In genomic region chr3:36532738-36533137, GRCm38 (mm10) we compare ENCODE assay signal across 16 mouse cellular contexts. TPM values are rescaled to one million over a fixed set of nuclear protein-coding genes. Genes with fewer than 3 reads are reported as not detected.
DNase-seq lines count a peak whose midpoint lies in the region; ATAC-seq and TF ChIP-seq lines count a peak whose summit lies in the region.
"Had no signal": no experiment of that assay in that cellular context is flagged by ENCODE, and none has a peak within 500 bp of the region (broad histone marks: within the 10 kb centered on the region; RNA-seq: fewer than 3 reads in every experiment).

No protein-coding gene starts in this region.

- ATAC-seq in kidney, postnatal 0 days (replicated peaks; ENCODE audit: low FRiP score, low read depth): no peak
- peak; percentile 44 for ATAC-seq in intestine, embryonic 15.5 days
- no peak for ATAC-seq in forebrain, embryonic 13.5 days
- ATAC-seq: midbrain, embryonic 16.5 days; Patski had no signal

- no peak overlapping the region for H3K27ac ChIP-seq in kidney, postnatal 0 days
- peak overlapping the region; percentile 53 for H3K27ac ChIP-seq in intestine, embryonic 15.5 days
- H3K27ac ChIP-seq in small intestine, adult 2 months (ENCODE audit: insufficient read depth, low read depth, low read length): peak overlapping the region; percentile 62
- H3K27ac ChIP-seq in forebrain, embryonic 13.5 days: no peak overlapping the region
- H3K27ac ChIP-seq: neural tube, embryonic 13.5 days had no signal

- 52% methylated on average over 7 of the region's 7 CpGs for WGBS in kidney, postnatal 0 days
- WGBS in intestine, embryonic 15.5 days: 29% methylated on average over 7 of the region's 7 CpGs
- WGBS in small intestine, adult 2 months: 12% methylated on average over 7 of the region's 7 CpGs
- 36% methylated on average over 7 of the region's 7 CpGs for WGBS in forebrain, embryonic 13.5 days

- H3K9me3 ChIP-seq in kidney, postnatal 0 days (replicated peaks; ENCODE audit: low read length): no peaks in the 10 kb centered on the region
- no peaks in the 10 kb centered on the region for H3K9me3 ChIP-seq in intestine, embryonic 15.5 days
- no peaks in the 10 kb centered on the region for H3K9me3 ChIP-seq in forebrain, embryonic 13.5 days (replicated peaks)
- H3K9me3 ChIP-seq: neural tube, embryonic 13.5 days had no signal

- H3K9ac ChIP-seq in kidney, postnatal 0 days (ENCODE audit: low read depth, low read length): no peak overlapping the region
- H3K9ac ChIP-seq in intestine, embryonic 15.5 days: no peak overlapping the region
- no peak overlapping the region for H3K9ac ChIP-seq in forebrain, embryonic 13.5 days

- H3K27me3 ChIP-seq in kidney, postnatal 0 days (ENCODE audit: insufficient read depth, low read length): no peaks in the 10 kb centered on the region
- H3K27me3 ChIP-seq in intestine, embryonic 15.5 days (replicated peaks): no peaks in the 10 kb centered on the region
- H3K27me3 ChIP-seq in small intestine, adult 2 months (ENCODE audit: control insufficient read depth, insufficient read depth, low read length): no peaks in the 10 kb centered on the region
- H3K27me3 ChIP-seq in forebrain, embryonic 13.5 days: no peaks in the 10 kb centered on the region; the same call in 1 of the 2 replicates

- H3K4me1 ChIP-seq in kidney, postnatal 0 days (replicated peaks; ENCODE audit: insufficient read depth, low read length): peaks cover 5% of the 10 kb centered on the region; the same call in 1 of the 2 replicates
- peaks cover 9% of the 10 kb centered on the region; the same call in 1 of the 2 replicates for H3K4me1 ChIP-seq in intestine, embryonic 15.5 days (replicated peaks)
- H3K4me1 ChIP-seq in small intestine, adult 2 months (ENCODE audit: control insufficient read depth, insufficient read depth, insufficient read length, low read length): peaks cover 3% of the 10 kb centered on the region; the same call in 1 of the 2 replicates
- H3K4me1 ChIP-seq in forebrain, embryonic 13.5 days: peaks cover 21% of the 10 kb centered on the region

- no peaks in the 10 kb centered on the region for H3K36me3 ChIP-seq in kidney, postnatal 0 days (ENCODE audit: insufficient read depth, low read length)
- H3K36me3 ChIP-seq in intestine, embryonic 15.5 days: no peaks in the 10 kb centered on the region
- no peaks in the 10 kb centered on the region for H3K36me3 ChIP-seq in small intestine, adult 2 months (ENCODE audit: control insufficient read depth, insufficient read depth, low read length)
- no peaks in the 10 kb centered on the region for H3K36me3 ChIP-seq in forebrain, embryonic 13.5 days (ENCODE audit: poor library complexity, severe bottlenecking)
- H3K36me3 ChIP-seq: neural tube, embryonic 13.5 days had no signal

- H3K4me3 ChIP-seq in kidney, postnatal 0 days (replicated peaks; ENCODE audit: low read depth, low read length): no peak overlapping the region
- H3K4me3 ChIP-seq in intestine, embryonic 15.5 days (replicated peaks): no peak overlapping the region
- H3K4me3 ChIP-seq in small intestine, adult 2 months (ENCODE audit: low read depth, low read length): no peak overlapping the region
- no peak overlapping the region for H3K4me3 ChIP-seq in forebrain, embryonic 13.5 days

- DNase-seq in adrenal gland, postnatal 10 days: peak; percentile 8
- no peak for DNase-seq in adrenal gland, postnatal 36 days
- DNase-seq in kidney, postnatal 0 days (ENCODE audit: low spot score): peak; percentile 6
- no peak for DNase-seq in kidney, adult 18-20 months
- DNase-seq in kidney, postnatal 25 days: no peak
- DNase-seq: cerebellum, adult 9-11 months; gastrocnemius, postnatal 25 days; kidney, adult 9 months; right cerebral cortex, adult 18-20 months had no signal

- TF ChIP-seq POLR2A in small intestine, adult 2 months (IDR thresholded peaks at IDR 0.05; ENCODE audit: low read depth, low read length): no peak

- no peak overlapping the region for H3K4me2 ChIP-seq in kidney, postnatal 0 days (ENCODE audit: low read length)
- H3K4me2 ChIP-seq in intestine, embryonic 15.5 days (replicated peaks): peak overlapping the region; percentile 75
- H3K4me2 ChIP-seq in forebrain, embryonic 13.5 days: no peak overlapping the region

- TF ChIP-seq CTCF in kidney, postnatal 0 days (IDR thresholded peaks at IDR 0.05; ENCODE audit: low read depth): no peak
- no peak for TF ChIP-seq CTCF in small intestine, adult 2 months (IDR thresholded peaks at IDR 0.05; ENCODE audit: extremely low read depth, insufficient read length, insufficient replicate concordance, low read depth, low read length)

RNA-seq across cellular contexts. Expression of gene Gm11549, which starts 11.1 kb away (rescaled TPM):
- under 1 TPM; 0.09 to 0.70 TPM for total RNA-seq in adrenal gland, postnatal 10 days (2021)
- not detected for total RNA-seq in adrenal gland, postnatal 36 days (2021)
- polyA plus RNA-seq in kidney, postnatal 0 days (2015; fragmentation: Nextera tagmentation; extraction: Ambion mirVana): not detected in 2 replicates
- 0.33 and 0.44 TPM in 2 replicates for polyA plus RNA-seq in intestine, embryonic 15.5 days (2015; fragmentation: Nextera tagmentation; extraction: Ambion mirVana)
- polyA plus RNA-seq in small intestine, adult 2 months (2012; rRNA removed): 0.09 TPM in 1 of 2 replicates, not detected in the other
- polyA plus RNA-seq in forebrain, embryonic 13.5 days (2015; fragmentation: Nextera tagmentation; extraction: Ambion mirVana): 0.57 and 0.63 TPM in 2 replicates
- total RNA-seq: gastrocnemius, postnatal 25 days; megakaryocyte progenitor cell, adult 5-6 weeks had no signal
- polyA plus RNA-seq: Patski had no signal

RNA-seq across cellular contexts. Expression of gene Exosc9, which starts 19.7 kb away (rescaled TPM):
- 10 to 100 TPM; 31.4 to 32.1 TPM for total RNA-seq in adrenal gland, postnatal 10 days (2021)
- total RNA-seq in adrenal gland, postnatal 36 days (2021): 10 to 100 TPM; 32.9 to 35.3 TPM
- polyA plus RNA-seq in kidney, postnatal 0 days (2015; fragmentation: Nextera tagmentation; extraction: Ambion mirVana): 47.5 and 48.6 TPM in 2 replicates
- 63.6 and 65.1 TPM in 2 replicates for polyA plus RNA-seq in intestine, embryonic 15.5 days (2015; fragmentation: Nextera tagmentation; extraction: Ambion mirVana)
- 2.1 and 3.9 TPM in 2 replicates for polyA plus RNA-seq in small intestine, adult 2 months (2012; rRNA removed)
- polyA plus RNA-seq in forebrain, embryonic 13.5 days (2015; fragmentation: Nextera tagmentation; extraction: Ambion mirVana): 86.9 and 95.8 TPM in 2 replicates

RNA-seq across cellular contexts. Expression of gene Ccna2, which starts 39.2 kb away (rescaled TPM):
- 10 to 100 TPM; 30.3 to 33.2 TPM for total RNA-seq in adrenal gland, postnatal 10 days (2021)
- 1 to 10 TPM; 7.2 to 7.3 TPM for total RNA-seq in adrenal gland, postnatal 36 days (2021)
- polyA plus RNA-seq in kidney, postnatal 0 days (2015; fragmentation: Nextera tagmentation; extraction: Ambion mirVana): 74.9 and 81.3 TPM in 2 replicates
- polyA plus RNA-seq in intestine, embryonic 15.5 days (2015; fragmentation: Nextera tagmentation; extraction: Ambion mirVana): 166 and 179 TPM in 2 replicates
- polyA plus RNA-seq in small intestine, adult 2 months (2012; rRNA removed): 23.9 and 52.2 TPM in 2 replicates
- 182 and 187 TPM in 2 replicates for polyA plus RNA-seq in forebrain, embryonic 13.5 days (2015; fragmentation: Nextera tagmentation; extraction: Ambion mirVana)

RNA-seq across cellular contexts. Expression of gene 1810062G17Rik, which starts 57.0 kb away (rescaled TPM):
- total RNA-seq in adrenal gland, postnatal 10 days (2021): 1 to 10 TPM; 2.6 to 2.7 TPM
- 1 to 10 TPM in 1 of 2 experiments, under 1 TPM in 1; 0.79 to 2.5 TPM for total RNA-seq in adrenal gland, postnatal 36 days (2021)
- 4.8 and 4.9 TPM in 2 replicates for polyA plus RNA-seq in kidney, postnatal 0 days (2015; fragmentation: Nextera tagmentation; extraction: Ambion mirVana)
- 1.8 and 2.2 TPM in 2 replicates for polyA plus RNA-seq in intestine, embryonic 15.5 days (2015; fragmentation: Nextera tagmentation; extraction: Ambion mirVana)
- 0.29 and 0.41 TPM in 2 replicates for polyA plus RNA-seq in small intestine, adult 2 months (2012; rRNA removed)
- 0.18 and 0.39 TPM in 2 replicates for polyA plus RNA-seq in forebrain, embryonic 13.5 days (2015; fragmentation: Nextera tagmentation; extraction: Ambion mirVana)
- total RNA-seq: gastrocnemius, postnatal 25 days had no signal

RNA-seq across cellular contexts. Expression of gene Anxa5, which starts 57.0 kb away (rescaled TPM):
- 100 to 1,000 TPM; 410 to 415 TPM for total RNA-seq in adrenal gland, postnatal 10 days (2021)
- total RNA-seq in adrenal gland, postnatal 36 days (2021): 100 to 1,000 TPM; 585 to 650 TPM
- polyA plus RNA-seq in kidney, postnatal 0 days (2015; fragmentation: Nextera tagmentation; extraction: Ambion mirVana): 291 and 326 TPM in 2 replicates
- 247 and 277 TPM in 2 replicates for polyA plus RNA-seq in intestine, embryonic 15.5 days (2015; fragmentation: Nextera tagmentation; extraction: Ambion mirVana)
- 89.2 and 122 TPM in 2 replicates for polyA plus RNA-seq in small intestine, adult 2 months (2012; rRNA removed)
- polyA plus RNA-seq in forebrain, embryonic 13.5 days (2015; fragmentation: Nextera tagmentation; extraction: Ambion mirVana): 45.4 and 50.5 TPM in 2 replicates

Comparison
In these comparisons a context has a peak if more than half of its experiments do, and no peak if none do; other contexts are left out.
1. DNase-seq: peak in adrenal gland, postnatal 10 days (single experiment) and kidney, postnatal 0 days (single experiment); none in adrenal gland, postnatal 36 days (0 of 2), kidney, adult 18-20 months (single experiment) and kidney, postnatal 25 days (0 of 2).
2. H3K27ac ChIP-seq: peak in intestine, embryonic 15.5 days (single experiment) and small intestine, adult 2 months (single experiment); none in kidney, postnatal 0 days (single experiment) and forebrain, embryonic 13.5 days (single experiment).